Mouse (Mus musculus): ENCODE data around the gene Bcar3. TPM values are rescaled to one million over a fixed set of nuclear protein-coding genes. Genes with fewer than 3 reads are reported as not detected.

Bcar3 gene
- total and polyA plus RNA-seq, 3 experiments, result not detected

GRCm38 (mm10) chr3:122334375-122334774 lies 40.4 kb downstream of the Bcar3 start:
- no peak for DNase-seq (ENCODE audit: low read depth, low spot score)
- no peaks in the 10 kb centered on the region; a peak in 1 of 4 replicates for H3K27me3 ChIP-seq (ENCODE audit: control insufficient read depth in 1 of 2, insufficient read depth in 2 of 2, low read length in 2 of 2)

DNA sequence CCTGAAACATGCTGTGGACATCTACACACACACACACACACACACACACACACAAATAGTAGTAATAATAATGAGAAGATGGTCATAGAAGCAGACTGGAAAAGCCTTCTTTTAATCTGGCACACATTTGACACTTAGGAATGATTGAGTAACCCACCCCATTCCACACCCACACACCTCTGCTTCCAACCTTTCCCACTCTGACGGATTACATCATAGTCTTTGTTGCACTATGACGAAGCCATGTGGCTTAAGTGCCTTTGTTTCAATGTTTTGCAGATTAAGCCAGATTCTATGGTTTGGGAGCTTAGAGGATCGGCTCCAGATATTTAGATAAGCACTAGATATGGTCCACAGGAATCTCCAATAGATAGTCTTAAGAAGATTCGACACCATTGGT lies 42.1 kb downstream of the Bcar3 start:
- DNase-seq (ENCODE audit: low read depth, low spot score), result no peak
- Histone ChIP-seq H3K36me3 (ENCODE audit: control insufficient read depth in 1 of 2, insufficient read depth in 2 of 2, low read length in 2 of 2) (no peaks in the 10 kb centered on the region), H3K4me1 (ENCODE audit: control insufficient read depth in 1 of 2, insufficient read depth in 2 of 2, low read length in 2 of 2) (no peaks in the 10 kb centered on the region)

More at GRCm38 (mm10) chr3:122334375-122334774, 40.4 kb downstream of the Bcar3 start:
- Histone ChIP-seq H3K79me2 (ENCODE audit: control insufficient read depth, insufficient read depth, low read length, poor library complexity) (no peaks in the 10 kb centered on the region), H3K36me3 (ENCODE audit: control insufficient read depth in 1 of 2, insufficient read depth in 2 of 2, low read length in 2 of 2) (no peaks in the 10 kb centered on the region), H3K4me3 (ENCODE audit: control insufficient read depth in 1 of 2, insufficient read depth in 1 of 2, low read depth in 2 of 2, low read length in 2 of 2) (no peak overlapping the region), H3K4me1 (ENCODE audit: control insufficient read depth in 1 of 2, insufficient read depth in 2 of 2, low read length in 2 of 2) (no peaks in the 10 kb centered on the region), H3K9ac (ENCODE audit: control insufficient read depth, low read depth, low read length, poor library complexity, severe bottlenecking) (no peak overlapping the region), H3K9me3 (replicated peaks; ENCODE audit: insufficient read depth, low read length) (no peaks in the 10 kb centered on the region), H3K27ac (ENCODE audit: control insufficient read depth, low read depth, low read length) (no peak overlapping the region)
- no peak for TF ChIP-seq MAZ (IDR thresholded peaks at IDR 0.05; ENCODE audit: low read depth, low read length)
- TF ChIP-seq ZMIZ1 (IDR thresholded peaks at IDR 0.05; ENCODE audit: low read depth, low read length), result no peak
- TF ChIP-seq ETS1 (IDR thresholded peaks at IDR 0.05; ENCODE audit: low read depth, low read length), result no peak
- no peak for TF ChIP-seq NRF1 (IDR thresholded peaks at IDR 0.05; ENCODE audit: insufficient read depth, low read depth, low read length, poor library complexity, severe bottlenecking)
- TF ChIP-seq ZNF384 (IDR thresholded peaks at IDR 0.05; ENCODE audit: low read depth, low read length), result no peak
- no peak for TF ChIP-seq POLR2A (IDR thresholded peaks at IDR 0.05; ENCODE audit: control insufficient read depth in 1 of 2, insufficient read depth in 1 of 2, low read depth in 1 of 2, low read length in 2 of 2, poor library complexity in 1 of 2)
- no peak for TF ChIP-seq MAFK (IDR thresholded peaks at IDR 0.05; ENCODE audit: borderline replicate concordance, low read depth, low read length)
- TF ChIP-seq MYC (IDR thresholded peaks at IDR 0.05; ENCODE audit: low read depth, low read length), result no peak
- no peak for TF ChIP-seq TBP (IDR thresholded peaks at IDR 0.05; ENCODE audit: low read depth, low read length)
- TF ChIP-seq POLR2AphosphoS5 (IDR thresholded peaks at IDR 0.05; ENCODE audit: borderline replicate concordance, low read depth, low read length), result no peak
- TF ChIP-seq ELF1 (IDR thresholded peaks at IDR 0.05; ENCODE audit: low read depth, low read length), result no peak
- no peak for TF ChIP-seq E2F4 (IDR thresholded peaks at IDR 0.05; ENCODE audit: borderline replicate concordance, low read depth, low read length)
- TF ChIP-seq GATA1 (IDR thresholded peaks at IDR 0.05; ENCODE audit: low read depth, low read length), result no peak

More for the DNA sequence above, 42.1 kb downstream of the Bcar3 start:
- no peak overlapping the region for H3K27ac ChIP-seq (ENCODE audit: control insufficient read depth, low read depth, low read length)
- no peaks in the 10 kb centered on the region for H3K9me3 ChIP-seq (replicated peaks; ENCODE audit: insufficient read depth, low read length)
- no peaks in the 10 kb centered on the region; a peak in 1 of 4 replicates for H3K27me3 ChIP-seq (ENCODE audit: control insufficient read depth in 1 of 2, insufficient read depth in 2 of 2, low read length in 2 of 2)
- H3K79me2 ChIP-seq (ENCODE audit: control insufficient read depth, insufficient read depth, low read length, poor library complexity), result no peaks in the 10 kb centered on the region
- TF ChIP-seq NELFE (IDR thresholded peaks at IDR 0.05; ENCODE audit: low read depth, low read length), result no peak
- TF ChIP-seq RCOR1 (IDR thresholded peaks at IDR 0.05; ENCODE audit: low read depth, low read length), result no peak
- TF ChIP-seq KAT2A (conservative IDR thresholded peaks at IDR 0.05; ENCODE audit: low read depth, low read length), result no peak
- TF ChIP-seq GATA1 (IDR thresholded peaks at IDR 0.05; ENCODE audit: low read depth, low read length), result no peak
- no peak for TF ChIP-seq MXI1 (IDR thresholded peaks at IDR 0.05; ENCODE audit: low read depth, low read length)
- no peak for TF ChIP-seq TBP (IDR thresholded peaks at IDR 0.05; ENCODE audit: low read depth, low read length)
- TF ChIP-seq EP300 (IDR thresholded peaks at IDR 0.05; ENCODE audit: low read depth in 1 of 2, low read length in 2 of 2), result no peak
- no peak for TF ChIP-seq GABPA (IDR thresholded peaks at IDR 0.05; ENCODE audit: low read depth, low read length)
- no peak overlapping the region for H3K9ac ChIP-seq (ENCODE audit: control insufficient read depth, low read depth, low read length, poor library complexity, severe bottlenecking)
- H3K4me3 ChIP-seq (ENCODE audit: control insufficient read depth in 1 of 2, insufficient read depth in 1 of 2, low read depth in 2 of 2, low read length in 2 of 2), result no peak overlapping the region

Data from MEL (cell line).